Mouse (Mus musculus) adrenal gland, postnatal 4 days (tissue): ENCODE measurements around the gene Col23a1. TPM values are rescaled to one million over a fixed set of nuclear protein-coding genes. Genes with fewer than 3 reads are reported as not detected.
"Not testable (repeated sequence)": the region's sequence is repeated elsewhere in the genome, so short reads cannot be mapped to it uniquely, and the experiment has no call there.

Source experiments
- DNase-seq, 2 experiments: peaks; one replicate each; pipeline ENCODE4 v3.0.0; 2021 to 2022; ENCODE audit warnings: low spot score in 2 of 2, mixed read lengths in 2 of 2
- total RNA-seq, 2 experiments: library from RNA; stranded (reverse); gene quantifications; 2 replicates each; pipeline ENCODE4 v1.2.3; 2021

The Col23a1 gene
- total RNA-seq, 2 experiments from 2014 or later, result 23.3 to 26.0 TPM

GRCm38 (mm10) chr11:51326908-51327307 is 37.2 kb downstream of the Col23a1 start:
- DNase-seq, result no peak

- no peak for DNase-seq
Observed at GRCm38 (mm10) chr11:51328387-51328942, 38.7 kb downstream of the Col23a1 start.

- DNase-seq, result no peak
Observed at GRCm38 (mm10) chr11:51329837-51330714, 40.4 kb downstream of the Col23a1 start.

GRCm38 (mm10) chr11:51334017-51334416 is 44.3 kb downstream of the Col23a1 start:
- DNase-seq, result no peak

- DNase-seq, result no peak
Observed at GRCm38 (mm10) chr11:51337585-51337984, 47.9 kb downstream of the Col23a1 start.

- no peak for DNase-seq
Observed at GRCm38 (mm10) chr11:51338416-51338815, 48.7 kb downstream of the Col23a1 start.

- no peak for DNase-seq
Observed at GRCm38 (mm10) chr11:51341091-51341490, 51.4 kb downstream of the Col23a1 start.

GRCm38 (mm10) chr11:51342776-51343175 is 53.1 kb downstream of the Col23a1 start:
- no peak for DNase-seq

- DNase-seq, result no peak
Observed at GRCm38 (mm10) chr11:51343312-51343711, 53.6 kb downstream of the Col23a1 start.

- no peak for DNase-seq
Observed at GRCm38 (mm10) chr11:51343728-51344289, 54.1 kb downstream of the Col23a1 start.

- no peak for DNase-seq
Observed at GRCm38 (mm10) chr11:51345481-51346465, 56.1 kb downstream of the Col23a1 start.

GRCm38 (mm10) chr11:51347756-51348155 is 58.0 kb downstream of the Col23a1 start:
- no peak for DNase-seq

DNA sequence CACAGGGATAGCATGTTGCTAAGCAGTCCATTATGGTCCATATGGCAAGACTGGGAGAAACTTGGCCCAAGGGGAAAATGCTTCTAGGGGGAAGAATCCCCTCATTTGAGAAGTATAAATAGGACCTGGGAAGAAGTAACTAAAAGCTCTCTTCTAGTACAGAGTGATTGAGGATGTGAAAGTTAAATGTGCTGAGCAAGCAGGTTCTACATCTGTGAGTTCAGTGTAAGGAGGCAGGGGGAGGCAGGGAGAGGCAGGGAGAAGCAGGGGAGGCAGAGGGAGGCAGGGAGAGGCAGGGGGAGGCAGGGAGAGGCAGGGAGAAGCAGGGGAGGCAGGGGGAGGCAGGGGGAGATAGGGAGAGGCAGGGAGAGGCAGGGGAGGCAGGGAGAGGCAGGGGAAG is 59.9 kb downstream of the Col23a1 start:
- DNase-seq, result no peak

DNA sequence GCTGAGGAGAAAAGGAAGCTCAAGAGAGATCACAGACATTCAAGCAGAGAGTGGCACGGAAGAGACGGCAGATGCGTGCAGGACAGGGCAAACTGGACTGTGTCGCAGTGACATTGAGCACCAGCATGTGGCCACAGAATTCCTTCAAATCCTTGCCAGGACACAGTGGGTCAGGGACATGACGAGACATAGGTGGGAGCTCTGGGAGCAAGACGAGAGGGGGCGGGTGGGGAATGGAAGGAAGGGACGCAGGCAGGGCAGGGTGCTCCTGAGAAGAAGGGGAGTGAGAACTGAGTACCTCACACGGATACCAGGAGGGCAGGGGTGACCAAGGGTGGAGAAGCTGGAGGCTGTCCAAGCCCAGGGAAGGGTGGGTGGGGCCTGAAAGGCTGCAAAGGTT is 61.4 kb downstream of the Col23a1 start:
- DNase-seq, result no peak

- no peak for DNase-seq
Observed at GRCm38 (mm10) chr11:51351841-51352240, 62.1 kb downstream of the Col23a1 start.

DNA sequence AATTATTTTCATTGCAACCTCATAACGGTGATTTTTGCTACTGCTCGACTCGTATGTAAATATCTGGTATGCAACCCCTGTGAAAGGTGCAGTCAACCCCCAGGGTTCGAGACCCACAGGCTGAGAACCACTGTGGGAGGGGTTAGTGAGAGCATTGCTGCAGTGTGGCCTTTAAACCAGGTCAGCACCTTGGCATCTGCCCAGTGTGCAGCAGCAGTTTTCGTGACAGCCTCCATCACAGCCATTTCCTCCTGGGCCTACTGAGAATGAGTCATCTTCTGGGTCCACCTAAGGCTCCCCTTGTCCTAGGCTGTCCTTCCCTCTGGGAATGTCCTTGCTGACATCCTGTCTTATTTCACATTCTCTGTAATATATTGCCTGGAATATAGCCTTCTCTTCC is 64.0 kb downstream of the Col23a1 start:
- DNase-seq, result no peak

- DNase-seq, result not testable (repeated sequence)
Observed at GRCm38 (mm10) chr11:51358981-51359380, 69.3 kb downstream of the Col23a1 start.

DNA sequence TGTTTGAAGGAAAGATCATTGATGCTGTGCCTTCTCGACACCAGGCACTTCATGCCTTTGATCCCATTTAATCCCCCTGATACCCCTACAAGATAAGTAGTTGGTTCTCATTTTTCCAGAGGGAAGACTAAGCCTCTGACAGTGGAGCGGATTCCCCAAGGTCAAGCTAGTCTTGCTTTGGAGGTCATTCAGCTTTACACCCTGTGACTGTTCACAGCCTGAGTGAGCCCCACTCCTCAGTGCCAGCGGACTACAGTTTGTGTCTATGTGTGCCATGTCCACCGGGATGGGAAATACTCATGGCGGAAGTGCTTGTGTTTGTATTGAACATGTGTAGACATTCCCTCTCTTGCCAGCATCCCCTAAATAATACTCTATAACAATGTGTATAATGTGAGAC is 74.6 kb downstream of the Col23a1 start:
- no peak for DNase-seq

- no peak for DNase-seq
Observed at GRCm38 (mm10) chr11:51367334-51367733, 77.6 kb downstream of the Col23a1 start.

- no peak for DNase-seq
Observed at GRCm38 (mm10) chr11:51370273-51370672, 80.6 kb downstream of the Col23a1 start.

DNA sequence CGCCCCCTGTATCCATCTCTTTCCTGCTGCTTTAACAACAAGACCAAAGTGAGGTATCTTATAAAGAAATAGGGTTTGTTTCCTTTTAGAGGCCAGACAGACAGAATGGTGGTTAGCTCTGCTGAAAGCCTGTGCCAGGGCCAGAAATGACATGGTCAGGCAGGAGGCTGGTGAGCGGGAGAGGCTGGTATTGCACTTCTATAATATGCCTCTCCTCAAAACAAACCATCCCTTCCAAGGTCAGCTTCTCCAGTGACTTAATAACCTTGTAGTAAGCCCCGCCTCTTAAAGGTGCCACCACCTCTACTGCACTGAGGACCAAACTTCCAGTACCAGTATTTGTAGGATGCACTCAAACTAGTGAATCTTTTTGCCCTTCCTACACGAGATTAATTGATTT is 81.6 kb downstream of the Col23a1 start:
- DNase-seq, result no peak
